Mouse (Mus musculus): ENCODE results near the gene Gadd45b. TPM values are rescaled to one million over a fixed set of nuclear protein-coding genes. Genes with fewer than 3 reads are reported as not detected.
A peak's percentile ranks its signal among the peaks of the same experiment; 100 is the strongest.

Gadd45b gene
- polyA plus RNA-seq, 1 experiment from 2014 or later, result 19.0 TPM

DNA sequence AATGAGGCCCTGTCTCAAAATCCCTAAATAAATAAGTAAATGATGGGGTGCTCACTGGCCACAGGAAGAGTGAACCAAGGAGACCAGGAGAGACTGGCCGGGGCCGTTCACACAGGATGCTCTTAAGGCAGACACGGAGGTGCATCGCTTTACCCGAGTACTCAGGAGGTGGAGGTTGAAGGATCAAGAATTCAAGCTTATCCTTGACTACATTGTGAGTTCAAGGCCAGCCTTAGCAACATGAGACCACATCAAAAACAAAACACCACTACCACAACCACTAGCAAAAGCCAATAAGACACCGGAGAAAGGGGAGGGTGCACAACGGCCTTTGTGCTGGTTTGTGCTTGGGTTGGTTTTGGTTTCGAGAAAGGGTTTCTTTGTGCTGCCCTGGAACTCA, 26.5 kb downstream of the Gadd45b start:
- DNase-seq (ENCODE audit: low spot score), result no peak

DNA sequence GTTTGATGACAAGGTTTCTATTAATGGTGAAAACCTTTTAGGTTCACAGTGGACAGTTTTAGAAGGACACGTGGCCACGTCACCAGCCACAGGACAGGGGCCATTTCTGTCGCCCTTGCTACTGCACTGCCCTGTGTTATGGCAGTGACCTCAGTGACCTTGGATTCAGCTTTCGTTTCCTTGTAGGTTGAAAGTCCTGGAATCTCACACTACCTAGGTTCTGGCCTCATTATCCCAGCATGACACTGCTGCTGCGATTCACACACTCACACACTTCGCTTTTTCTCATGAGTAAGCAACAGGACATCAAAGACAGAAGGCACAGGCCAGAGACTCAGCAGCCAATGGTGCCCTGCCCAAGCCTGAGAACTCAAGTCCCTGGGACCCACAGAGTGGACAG, 27.0 kb downstream of the Gadd45b start:
- no peak for DNase-seq (ENCODE audit: low spot score)

DNA sequence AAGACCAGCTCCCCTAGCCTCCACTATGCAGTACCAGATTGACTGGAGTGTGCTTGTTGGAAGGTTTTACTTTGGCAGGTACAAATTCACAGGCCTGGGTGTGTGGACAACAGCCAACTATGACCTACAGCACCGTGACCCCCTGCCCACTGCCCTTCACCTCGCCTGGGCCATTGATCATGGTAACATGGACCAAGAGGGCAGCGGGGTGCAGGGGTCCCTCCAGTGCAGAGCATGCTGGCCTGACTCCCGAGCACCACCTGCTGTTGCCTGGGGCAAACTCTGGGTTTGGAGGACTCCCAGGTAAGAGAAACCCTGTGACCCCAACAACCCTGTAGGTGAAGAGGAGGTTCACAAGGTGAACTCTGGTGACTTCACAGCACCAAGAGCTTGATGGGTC, 27.9 kb downstream of the Gadd45b start:
- no peak for DNase-seq (ENCODE audit: low spot score)

DNA sequence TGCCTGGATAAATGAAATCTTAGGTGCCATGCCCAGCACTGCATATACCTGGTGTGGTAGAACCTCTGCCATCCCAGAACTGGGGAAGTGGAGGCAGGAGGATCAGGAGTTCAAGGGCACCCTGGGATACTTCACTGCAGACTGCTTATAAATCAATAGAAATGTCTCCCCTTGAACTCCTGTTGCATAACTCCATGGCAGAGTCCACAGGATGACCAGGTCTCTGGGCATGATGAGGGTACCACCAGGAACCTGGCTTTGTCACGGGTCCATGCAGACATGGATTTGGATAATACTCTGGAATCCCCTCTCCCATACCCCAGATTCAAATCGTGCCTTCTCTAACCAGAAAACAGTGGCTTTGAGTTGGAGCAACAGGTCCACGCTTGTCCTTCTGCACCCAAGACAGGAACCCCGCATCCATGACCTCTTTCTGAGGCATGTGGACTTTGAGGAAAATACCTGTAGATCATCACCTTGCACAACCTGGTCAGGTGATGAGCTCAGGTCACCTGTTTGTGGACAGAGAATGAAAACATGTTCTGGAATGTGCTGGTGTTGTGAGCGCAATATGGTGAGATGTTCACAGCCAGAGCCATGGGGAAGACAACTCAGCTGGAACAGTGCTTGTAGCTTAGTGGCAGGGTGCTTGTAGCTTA, 29.2 kb downstream of the Gadd45b start:
- DNase-seq (ENCODE audit: low spot score), result no peak

DNA sequence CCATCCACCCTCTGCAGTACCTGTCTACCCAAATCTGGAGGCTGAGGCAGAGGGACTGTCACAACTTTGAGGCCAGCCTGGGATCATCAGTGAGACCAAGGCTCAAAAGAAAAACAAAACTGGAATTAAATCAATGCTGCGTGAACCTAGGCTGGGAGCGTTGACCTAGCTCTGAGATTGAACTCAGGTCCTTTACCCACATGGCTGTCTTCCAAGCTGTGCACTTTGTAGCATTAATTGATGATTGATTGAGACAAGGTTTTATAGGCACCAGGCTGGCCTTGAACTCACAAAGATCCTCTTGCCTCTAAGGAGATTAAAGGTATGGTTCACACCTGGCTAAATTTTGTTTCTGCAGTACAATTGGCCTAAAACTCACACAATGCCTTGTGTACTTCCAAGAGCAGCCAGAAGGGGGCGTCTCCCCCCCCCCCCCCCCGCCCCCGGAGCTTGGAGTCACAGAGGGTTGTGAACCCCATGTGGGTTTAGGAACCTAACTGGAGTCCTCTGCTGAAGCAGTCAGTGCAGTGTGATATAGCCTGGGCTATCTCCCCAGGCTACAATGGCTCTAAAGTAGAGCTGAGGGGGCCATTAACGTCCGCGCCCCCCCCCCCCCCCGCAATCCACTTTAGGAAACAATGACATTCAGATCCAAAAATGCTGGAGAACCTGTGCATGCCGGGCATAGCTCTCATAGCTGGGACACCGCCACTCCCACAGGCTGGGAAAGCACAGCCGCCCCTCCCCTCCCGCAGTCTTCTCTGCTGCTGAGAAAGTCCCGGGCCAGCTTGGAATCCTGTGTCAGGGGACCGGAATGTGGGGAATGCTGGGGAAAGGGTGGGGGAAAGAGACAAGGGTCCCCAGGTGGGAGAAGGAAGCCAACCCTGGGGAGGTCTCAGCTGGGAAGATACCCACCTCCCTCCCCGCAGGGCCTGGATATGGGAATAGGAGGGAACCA, 31.0 kb downstream of the Gadd45b start:
- DNase-seq (ENCODE audit: low spot score), result peak; percentile 57

DNA sequence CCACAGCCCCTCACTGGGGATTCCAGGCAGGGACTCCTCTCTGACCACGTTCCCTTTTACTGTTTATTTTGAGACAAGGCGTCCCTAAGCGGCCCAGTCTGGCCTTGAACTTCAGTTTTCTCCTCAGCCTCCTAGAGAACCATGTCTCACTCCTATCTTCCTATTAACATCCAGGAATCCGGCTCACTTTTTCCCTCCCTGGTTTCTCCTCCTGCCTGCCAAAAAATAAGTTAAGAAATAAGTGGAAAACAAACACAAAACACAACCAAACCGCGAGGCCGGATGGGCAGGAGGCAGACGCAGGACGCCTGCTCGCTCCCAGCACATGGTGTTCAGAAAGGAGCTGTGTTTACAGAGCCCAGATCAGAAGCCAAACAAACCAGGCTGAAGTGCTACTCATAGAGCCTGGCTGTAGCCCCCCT, 32.2 kb downstream of the Gadd45b start:
- DNase-seq (ENCODE audit: low spot score), result no peak

DNA sequence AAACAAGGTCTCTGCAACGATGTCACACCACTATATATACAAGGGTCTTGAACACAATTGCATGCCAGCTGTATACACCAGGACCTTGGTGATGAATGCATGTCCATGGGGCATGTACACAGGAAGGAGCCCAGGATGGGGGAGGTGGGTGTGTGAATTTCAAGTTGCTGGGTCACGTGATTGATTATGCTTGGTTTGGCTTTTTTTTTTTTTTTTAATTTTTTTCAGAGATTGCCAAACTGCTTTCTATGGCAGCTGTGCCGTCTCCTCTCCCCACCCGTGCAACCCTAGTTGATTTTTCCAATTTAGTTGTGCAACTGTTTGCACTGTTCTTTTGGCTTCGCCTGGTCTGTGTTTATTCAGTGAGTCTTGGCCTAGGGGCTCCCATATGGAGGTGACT, 32.7 kb downstream of the Gadd45b start:
- DNase-seq (ENCODE audit: low spot score), result no peak

DNA sequence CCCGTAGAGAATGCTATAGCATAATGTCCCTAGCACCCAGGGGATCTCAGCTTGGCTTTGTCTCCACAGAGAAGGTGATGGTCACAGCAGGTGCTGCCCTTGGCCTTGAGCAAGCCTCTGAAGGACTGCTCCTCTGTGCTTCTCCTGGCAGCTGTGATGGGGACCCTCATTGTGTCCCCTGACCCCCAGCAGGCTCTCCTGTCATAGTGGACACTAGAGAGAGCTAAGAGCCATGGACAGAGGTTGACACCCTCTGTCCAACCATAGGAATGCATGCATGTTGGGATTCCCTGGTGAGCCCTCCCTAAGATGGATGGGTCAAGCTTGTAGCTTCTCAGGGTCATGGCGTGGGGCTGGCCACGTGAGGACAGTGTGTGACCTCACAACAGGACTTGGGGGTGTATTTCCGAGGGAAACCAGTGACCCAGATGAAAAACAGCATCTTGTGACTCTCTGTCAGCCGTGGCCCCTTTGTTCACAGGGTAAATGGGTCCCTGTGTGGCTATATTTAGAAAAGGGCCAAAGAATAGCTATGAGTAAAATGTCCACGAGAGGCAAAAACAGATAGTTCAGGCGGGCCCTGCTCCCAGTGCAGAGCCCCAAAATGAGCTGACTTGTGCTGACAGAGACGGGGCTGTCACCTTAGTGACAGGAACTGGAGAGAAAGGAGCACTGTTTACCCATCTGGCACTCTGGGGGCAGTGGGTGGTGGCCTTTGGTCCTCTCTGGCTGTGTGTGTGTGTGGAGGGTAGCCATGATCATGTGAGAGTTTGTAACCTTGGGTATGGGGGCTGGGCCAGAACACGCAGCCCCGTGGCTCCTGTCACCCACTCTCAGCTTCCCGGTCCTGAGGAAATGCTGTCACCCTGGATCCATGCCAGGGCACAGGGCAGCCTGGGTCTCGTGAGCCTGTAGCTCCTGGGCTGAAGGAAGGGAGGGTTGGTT, 33.4 kb downstream of the Gadd45b start:
- DNase-seq (ENCODE audit: low spot score), result no peak

DNA sequence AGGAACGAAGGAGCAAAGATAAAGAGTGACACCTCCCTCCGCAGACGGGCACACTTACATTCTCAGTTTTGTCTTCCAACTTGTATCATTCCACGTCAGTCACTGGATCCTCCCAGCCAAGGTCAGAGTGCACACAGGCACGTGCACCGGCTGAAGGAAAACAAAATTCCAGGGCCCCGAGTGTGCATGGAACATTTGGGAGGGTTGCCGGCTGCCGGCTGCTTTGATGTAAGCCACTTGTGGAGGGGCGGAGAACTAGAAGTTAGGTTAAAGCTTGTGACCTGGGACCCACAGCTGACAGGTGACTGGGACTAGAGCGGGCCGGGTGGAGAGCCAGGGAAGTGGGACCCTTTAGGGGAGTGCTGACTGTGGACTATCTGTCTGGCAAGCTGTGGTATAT, 36.4 kb downstream of the Gadd45b start:
- no peak for DNase-seq (ENCODE audit: low spot score)

DNA sequence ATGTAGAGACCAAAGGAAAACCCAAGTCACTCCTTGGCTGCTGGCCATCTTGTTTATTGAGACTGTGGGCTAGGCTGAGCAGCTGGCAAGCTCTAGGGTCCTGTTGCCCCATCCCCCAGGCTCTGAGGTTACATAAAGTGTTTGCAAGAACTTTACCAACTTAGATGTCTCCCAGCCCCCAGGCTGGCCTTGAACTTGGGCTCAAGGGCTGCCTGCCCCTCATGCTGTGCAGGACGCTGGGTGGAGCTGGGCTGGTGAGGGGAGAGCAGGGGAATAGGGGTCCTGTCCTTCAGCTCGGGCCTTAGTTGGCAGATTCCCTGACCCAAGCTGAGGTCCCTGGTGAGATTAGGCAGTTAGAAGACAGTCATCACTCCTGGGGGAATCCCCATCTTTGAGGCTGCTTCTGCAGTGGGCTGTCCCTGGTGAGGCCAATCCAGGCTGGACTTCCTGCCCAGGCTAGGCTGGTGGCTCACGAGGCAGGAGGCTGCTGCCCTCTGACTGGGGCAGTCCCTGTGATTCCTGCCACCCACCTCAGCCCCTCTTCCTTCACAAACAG, 37.3 kb downstream of the Gadd45b start:
- DNase-seq (ENCODE audit: low spot score), result no peak

DNA sequence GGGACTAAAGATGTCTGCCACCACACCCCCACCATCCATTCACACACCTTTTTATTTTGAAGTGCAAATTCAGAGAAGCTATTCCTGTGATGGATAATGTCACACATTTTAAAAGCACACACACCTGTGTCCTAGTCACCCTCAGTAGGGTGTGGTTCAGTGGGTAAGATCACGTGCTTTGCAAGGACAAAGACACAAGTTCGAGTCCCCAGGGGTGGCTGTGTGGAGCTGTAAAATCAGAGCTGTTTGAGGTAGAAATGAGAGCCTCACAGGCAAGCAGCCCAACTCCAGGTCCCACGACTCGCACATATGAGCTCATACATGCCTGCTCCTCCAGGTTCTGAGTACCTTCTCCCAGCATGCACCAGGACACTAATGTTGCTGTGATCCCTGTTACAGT, 38.2 kb downstream of the Gadd45b start:
- DNase-seq (ENCODE audit: low spot score), result no peak

DNA sequence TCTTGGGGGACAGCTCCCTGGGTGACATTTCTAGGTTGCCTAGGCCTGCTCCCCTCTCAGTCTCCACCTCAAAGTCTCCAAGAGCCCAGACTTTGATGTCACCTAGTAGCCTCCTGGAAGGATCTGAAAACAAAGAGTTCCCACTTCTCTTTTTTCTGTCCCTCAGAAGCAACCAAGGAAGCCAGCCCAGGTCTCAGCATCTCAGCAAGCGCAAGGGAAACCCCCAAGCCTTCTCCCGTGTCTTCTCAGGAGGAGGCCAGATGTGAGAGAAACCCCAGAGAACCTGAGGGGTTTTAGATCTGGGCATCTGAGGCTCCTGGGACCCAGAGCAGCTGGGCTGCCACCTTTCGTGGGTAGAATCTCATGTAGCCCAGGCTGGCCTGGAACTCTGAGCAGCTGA, 39.4 kb downstream of the Gadd45b start:
- DNase-seq (ENCODE audit: low spot score), result no peak

DNA sequence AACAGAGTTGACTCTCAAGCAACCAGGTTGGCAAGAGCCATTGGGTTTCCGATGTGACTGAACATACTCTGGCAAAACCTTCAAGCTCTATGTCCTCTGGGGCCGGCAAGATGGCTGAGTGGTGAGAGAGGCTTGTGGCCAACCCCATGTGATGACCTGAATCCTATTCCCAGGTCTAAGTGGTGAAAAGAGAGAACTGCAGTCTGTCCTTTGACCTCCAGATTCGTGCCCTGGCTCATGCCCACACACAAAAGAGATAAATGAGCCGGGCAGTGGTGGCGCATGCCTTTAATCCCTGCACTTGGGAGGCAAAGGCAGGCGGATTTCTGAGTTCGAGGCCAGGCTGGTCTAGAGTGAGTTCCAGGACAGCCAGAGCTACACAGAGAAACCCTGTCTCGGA, 40.3 kb downstream of the Gadd45b start:
- DNase-seq (ENCODE audit: low spot score), result no peak

DNA sequence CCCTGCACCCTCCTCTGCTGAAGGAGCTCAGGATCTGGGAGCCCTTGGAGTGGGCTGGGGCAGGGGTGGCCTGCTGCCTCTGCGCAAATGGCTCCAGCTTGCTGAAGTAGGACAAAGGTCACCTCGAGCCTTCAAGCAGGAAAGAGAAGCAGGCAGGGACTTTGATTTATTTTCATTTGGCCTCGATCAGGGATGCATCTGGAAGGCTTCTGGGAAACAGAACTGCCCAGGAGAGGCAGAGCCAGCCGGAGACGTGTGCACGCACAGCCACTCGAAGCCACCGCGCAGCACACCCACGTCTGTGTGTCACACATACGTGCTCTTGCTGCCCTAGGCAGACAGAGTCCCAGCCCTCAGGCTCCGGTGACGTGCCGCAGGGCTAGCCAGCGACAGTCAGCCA, 41.7 kb downstream of the Gadd45b start:
- no peak for DNase-seq (ENCODE audit: low spot score)

DNA sequence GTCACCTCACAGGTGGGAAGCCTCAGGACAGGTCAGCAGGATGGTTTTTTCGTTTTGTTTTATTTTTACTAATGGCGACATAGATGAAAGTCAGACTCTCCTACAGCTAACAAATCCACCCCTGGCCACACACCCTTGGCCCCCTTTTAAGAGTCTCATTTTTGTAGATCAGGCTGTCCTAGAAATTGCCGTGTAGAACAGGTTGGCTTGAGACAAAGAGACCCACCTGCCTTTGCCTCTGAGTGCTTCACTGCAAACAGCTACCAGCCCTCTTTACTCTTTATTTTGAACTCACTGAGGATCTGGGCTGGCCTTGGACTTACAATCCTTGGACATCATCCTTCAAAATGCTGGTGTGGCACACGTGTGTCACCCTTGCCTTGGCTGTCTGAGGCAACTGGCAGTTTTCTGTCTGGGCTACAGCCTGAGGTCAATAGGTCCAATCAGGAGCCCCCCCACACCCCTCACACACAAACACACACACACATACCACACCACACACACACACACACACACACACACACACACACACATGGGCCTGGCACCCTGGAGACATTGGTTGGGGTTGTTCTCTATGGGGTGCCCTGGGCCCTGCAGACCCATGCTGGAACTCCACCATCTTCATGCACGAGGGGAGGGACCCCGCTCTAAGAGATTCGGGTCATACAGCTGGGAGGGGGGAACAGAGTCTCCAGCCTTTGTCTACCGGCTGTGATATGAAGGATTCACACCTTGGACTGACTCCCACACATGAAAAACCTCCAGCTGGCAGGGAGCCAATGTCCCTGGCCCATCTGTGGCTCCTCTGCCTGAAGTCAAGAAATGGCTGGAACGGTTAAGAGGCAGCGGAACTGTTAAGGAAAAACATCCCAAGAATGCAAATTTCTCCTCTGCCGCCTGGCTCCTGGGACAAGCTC, 42.5 kb downstream of the Gadd45b start:
- DNase-seq (ENCODE audit: low spot score), result no peak

DNA sequence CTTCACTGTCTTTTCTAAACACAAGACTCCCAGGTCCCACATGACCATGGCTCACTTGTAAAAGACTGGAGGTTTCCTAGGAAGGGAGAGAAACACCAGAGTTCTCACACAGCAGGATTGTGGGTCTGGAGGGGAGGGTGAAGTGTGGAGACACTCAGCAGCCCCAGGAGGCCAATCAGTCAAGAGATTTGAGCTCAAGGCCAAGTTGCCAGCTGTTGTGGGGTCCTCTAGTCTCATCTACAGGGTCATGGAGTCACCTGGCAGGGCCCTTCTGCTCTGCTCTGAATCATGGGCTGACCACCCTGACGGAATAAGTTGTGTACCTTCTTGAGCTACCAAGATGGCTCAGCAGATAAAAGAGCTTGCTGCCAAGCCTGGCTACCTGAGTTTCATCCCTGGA, 43.8 kb downstream of the Gadd45b start:
- no peak for DNase-seq (ENCODE audit: low spot score)

DNA sequence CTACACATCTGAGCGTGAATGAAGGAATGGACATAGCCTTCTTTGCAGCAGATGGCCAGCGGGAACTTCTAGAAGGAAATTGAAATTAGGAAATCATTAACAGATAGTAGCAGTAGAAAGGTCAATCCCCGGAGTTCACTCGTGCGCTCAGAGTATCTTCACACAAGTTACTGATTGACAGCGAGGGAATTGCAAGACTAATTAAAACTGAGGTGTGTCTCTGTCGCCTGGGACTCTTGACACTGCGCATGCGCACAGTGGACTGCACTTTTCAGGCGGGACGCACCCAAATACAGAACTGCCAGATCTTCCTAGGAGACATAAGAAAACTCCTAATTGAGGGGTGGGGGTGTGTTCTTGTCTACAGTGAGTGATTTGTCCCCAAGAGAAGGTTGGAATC, 45.6 kb downstream of the Gadd45b start:
- DNase-seq (ENCODE audit: low spot score), result no peak

DNA sequence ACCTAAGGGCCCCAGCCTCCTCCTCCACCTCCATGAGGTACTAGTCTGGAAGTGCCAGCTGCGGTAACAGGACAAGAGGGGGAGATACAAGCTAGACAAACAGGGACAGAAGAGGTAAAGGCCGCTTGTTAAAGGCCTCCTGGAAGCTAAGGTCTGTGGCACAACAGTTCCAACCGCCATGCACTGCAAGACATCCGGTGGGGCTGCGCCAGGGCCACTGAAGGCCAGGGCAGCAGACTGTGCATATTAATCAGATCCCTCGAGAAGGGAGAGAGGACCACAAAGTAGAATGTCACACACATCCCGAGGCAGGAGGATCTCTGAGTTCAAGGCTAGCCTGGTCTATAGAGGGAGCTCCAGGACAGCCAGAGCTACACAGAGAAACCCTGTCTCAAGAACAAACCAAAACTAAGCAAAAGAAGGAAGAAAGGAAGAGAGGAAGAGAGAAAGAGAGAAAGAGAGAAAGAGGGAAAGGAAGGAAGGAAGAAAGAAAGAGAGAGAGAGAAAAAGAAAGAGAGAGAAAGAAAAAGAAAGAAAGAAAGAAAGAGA, 51.8 kb downstream of the Gadd45b start:
- DNase-seq (ENCODE audit: low spot score), result no peak

Measured in thymus, postnatal 0 days (tissue).